Mouse (Mus musculus) kidney, postnatal 0 days (tissue): Measurements from ENCODE around the gene Vti1a. TPM values are rescaled to one million over a fixed set of nuclear protein-coding genes. Genes with fewer than 3 reads are reported as not detected.

Experiments
- ATAC-seq: fragments of 200-750 bp; cut with Nextera tagmentation; replicated peaks from 2 replicates; pipeline ENCODE4 v1.8.0; 2017; ENCODE audit warnings: low read depth, moderate number of reproducible peaks, moderate TSS enrichment, moderate library complexity; ENCODE audit not compliant: low FRiP score
- DNase-seq: peaks from one replicate; pipeline ENCODE4 v3.0.0-alpha.2; 2016; ENCODE audit warnings: low spot score
- H3K27ac ChIP-seq: fragments of 300-500 bp; sonication (generic); 2 replicates; pipeline ENCODE4 v1.5.1; 2014; ENCODE audit warnings: mild to moderate bottlenecking
- H3K27me3 ChIP-seq: fragments of 300-500 bp; sonication (generic); 2 replicates; pipeline ENCODE4 v1.6.1; 2014; ENCODE audit warnings: low read length, mixed read lengths; ENCODE audit not compliant: insufficient read depth
- H3K36me3 ChIP-seq: fragments of 300-500 bp; sonication (generic); 2 replicates; pipeline ENCODE4 v1.6.1; 2014; ENCODE audit warnings: low read length, mixed read lengths; ENCODE audit not compliant: insufficient read depth
- H3K4me1 ChIP-seq: fragments of 300-500 bp; sonication (generic); replicated peaks from 2 replicates; pipeline ENCODE4 v1.6.1; 2014; ENCODE audit warnings: antibody characterized with exemption, low read length, mixed read lengths; ENCODE audit not compliant: insufficient read depth
- H3K4me2 ChIP-seq: fragments of 300-500 bp; sonication (generic); 2 replicates; pipeline ENCODE4 v1.6.1; 2014; ENCODE audit warnings: mild to moderate bottlenecking, low read length, moderate library complexity, mixed read lengths
- H3K4me3 ChIP-seq: fragments of 300-500 bp; sonication (generic); replicated peaks from 2 replicates; pipeline ENCODE4 v1.5.1; 2014; ENCODE audit warnings: low read depth, low read length
- H3K9ac ChIP-seq: fragments of 300-500 bp; sonication (generic); 2 replicates; pipeline ENCODE4 v1.6.1; 2014; ENCODE audit warnings: low read depth, low read length
- H3K9me3 ChIP-seq: fragments of 300-500 bp; sonication (generic); replicated peaks from 2 replicates; pipeline ENCODE4 v1.6.1; 2016; ENCODE audit warnings: low read length, inconsistent platforms, mixed read lengths
- CTCF ChIP-seq: IDR thresholded peaks from 2 replicates; pipeline ENCODE4 v1.5.1; 2016; ENCODE audit warnings: antibody characterized with exemption, low read depth, mild to moderate bottlenecking, moderate library complexity
- WGBS: fragments of 180-500 bp; shearing (Covaris S2); extraction: QIAGEN DNeasy Blood & Tissue Kit; methylation state at CpG from one replicate; pipeline ENCODE4 v1.1.7; 2014; 5-methylcytosine and 5-hydroxymethylcytosine counted together
- polyA plus RNA-seq: library from polyadenylated mRNA; unstranded; fragments of >200 nt; fragmentation: Nextera tagmentation; extraction: Ambion mirVana; gene quantifications from 2 replicates; pipeline ENCODE4 v1.2.1, GENCODE M21; 2015

Vti1a gene
- polyA plus RNA-seq, 1 experiment from 2014 or later, result 22.4 TPM

DNA sequence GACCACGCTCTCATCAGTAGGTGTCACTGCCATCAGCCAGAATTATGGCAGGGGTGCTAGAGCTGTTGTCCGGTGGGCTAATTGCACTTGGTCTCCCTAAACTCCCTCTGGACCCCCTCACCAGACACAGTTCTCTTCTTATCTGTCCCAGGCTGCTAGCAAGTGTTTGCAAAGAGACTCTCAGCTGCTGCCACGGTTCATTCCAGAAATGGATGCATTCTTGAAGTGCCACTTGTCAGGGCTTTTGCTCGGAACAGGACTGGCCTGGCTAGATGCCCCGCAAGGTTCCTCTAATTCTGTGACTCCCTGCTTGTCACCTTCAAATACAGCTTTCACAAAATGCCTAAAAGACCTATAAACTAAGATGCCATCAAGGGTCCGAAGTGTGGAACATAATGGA, 280.7 kb downstream of the Vti1a start:
- Histone ChIP-seq H3K4me2 (no peak overlapping the region), H3K9ac (no peak overlapping the region), H3K27me3 (no peaks in the 10 kb centered on the region), H3K27ac (no peak overlapping the region), H3K36me3 (no peaks in the 10 kb centered on the region), H3K4me1 (peaks cover 16% of the 10 kb centered on the region), H3K4me3 (no peak overlapping the region), H3K9me3 (no peaks in the 10 kb centered on the region)
- ATAC-seq (no peak), DNase-seq (no peak)
- WGBS, result 70% methylated on average over 6 of the region's 6 CpGs
- TF ChIP-seq CTCF, result no peak

DNA sequence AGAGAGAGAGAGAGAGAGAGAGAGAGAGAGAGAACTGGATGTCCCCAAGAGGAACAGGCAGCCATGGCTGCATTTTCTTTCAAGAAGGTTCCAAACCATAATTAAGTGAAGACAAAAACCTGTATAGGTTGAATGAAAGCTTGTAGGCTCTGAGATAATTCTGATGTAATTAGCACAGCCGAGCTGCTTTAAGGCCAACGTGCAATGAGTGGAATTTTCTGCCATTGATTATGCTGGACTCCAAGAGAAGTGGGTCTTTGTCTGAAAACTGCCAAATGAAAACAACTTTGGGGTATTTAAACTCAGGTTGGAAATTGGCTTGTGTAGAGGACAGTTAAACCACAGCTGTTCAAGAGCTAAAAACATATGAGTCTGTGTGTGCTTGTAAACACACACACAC, 281.2 kb downstream of the Vti1a start:
- no peak for ATAC-seq
- Histone ChIP-seq H3K9me3 (no peaks in the 10 kb centered on the region), H3K27me3 (no peaks in the 10 kb centered on the region), H3K4me3 (no peak overlapping the region), H3K36me3 (no peaks in the 10 kb centered on the region), H3K27ac (no peak overlapping the region), H3K4me1 (peaks cover 16% of the 10 kb centered on the region), H3K4me2 (no peak overlapping the region), H3K9ac (no peak overlapping the region)
- WGBS, result 67% methylated on average over 2 of the region's 2 CpGs
- no peak for DNase-seq
- TF ChIP-seq CTCF, result no peak

DNA sequence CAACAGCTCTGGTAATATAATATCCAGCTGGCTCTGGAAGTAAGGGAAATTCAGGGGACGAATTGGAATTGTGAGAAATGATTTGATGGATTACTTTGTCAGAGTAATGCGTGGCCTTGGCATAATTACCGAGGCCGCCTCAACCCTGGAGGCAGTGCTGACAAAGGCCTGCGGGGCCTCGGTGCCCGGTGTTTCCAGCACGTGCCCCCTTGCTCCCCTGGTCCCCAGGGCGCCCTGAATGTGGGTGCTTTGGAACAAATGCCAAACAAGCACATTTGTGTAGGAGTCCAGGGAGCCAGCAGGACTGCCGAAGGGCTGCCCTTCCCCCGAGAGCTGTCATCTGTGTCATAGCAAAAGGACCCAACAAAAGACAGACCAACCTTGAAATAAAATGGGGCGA, 281.9 kb downstream of the Vti1a start:
- no peaks in the 10 kb centered on the region for H3K27me3 ChIP-seq
- WGBS, result 38% methylated on average over 12 of the region's 12 CpGs
- H3K9ac ChIP-seq, result no peak overlapping the region
- peaks cover 16% of the 10 kb centered on the region for H3K4me1 ChIP-seq
- ATAC-seq (no peak), DNase-seq (no peak)
- no peak for TF ChIP-seq CTCF
- H3K4me2 ChIP-seq, result no peak overlapping the region
- H3K27ac ChIP-seq, result no peak overlapping the region
- H3K4me3 ChIP-seq, result no peak overlapping the region
- no peaks in the 10 kb centered on the region for H3K9me3 ChIP-seq
- no peaks in the 10 kb centered on the region for H3K36me3 ChIP-seq

DNA sequence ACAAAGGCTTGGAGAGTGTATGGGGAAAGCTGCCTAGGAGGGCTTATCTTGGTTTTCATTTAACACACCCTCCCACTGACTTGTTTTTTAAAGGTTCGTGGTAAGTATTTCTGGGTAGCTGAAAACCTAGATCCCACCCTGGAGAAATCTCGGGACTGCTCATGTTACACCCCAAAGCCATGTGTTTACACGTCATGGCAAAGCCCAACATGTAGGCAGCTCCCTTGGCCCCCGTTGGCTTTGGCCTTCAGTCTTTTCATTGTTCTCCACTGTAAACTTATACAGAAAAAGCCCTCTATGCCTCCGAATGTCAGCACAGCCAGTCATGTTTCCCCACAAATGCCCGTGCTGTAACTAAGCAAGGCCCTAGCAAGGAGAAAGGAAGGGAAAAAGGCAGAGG, 283.0 kb downstream of the Vti1a start:
- ATAC-seq, result no peak
- no peaks in the 10 kb centered on the region for H3K27me3 ChIP-seq
- peaks cover 8% of the 10 kb centered on the region for H3K4me1 ChIP-seq
- no peak for TF ChIP-seq CTCF
- no peak overlapping the region for H3K9ac ChIP-seq
- no peak overlapping the region for H3K4me3 ChIP-seq
- H3K36me3 ChIP-seq, result no peaks in the 10 kb centered on the region
- 53% methylated on average over 6 of the region's 6 CpGs for WGBS
- H3K4me2 ChIP-seq, result no peak overlapping the region
- H3K27ac ChIP-seq, result no peak overlapping the region
- H3K9me3 ChIP-seq, result no peaks in the 10 kb centered on the region
- DNase-seq, result no peak

DNA sequence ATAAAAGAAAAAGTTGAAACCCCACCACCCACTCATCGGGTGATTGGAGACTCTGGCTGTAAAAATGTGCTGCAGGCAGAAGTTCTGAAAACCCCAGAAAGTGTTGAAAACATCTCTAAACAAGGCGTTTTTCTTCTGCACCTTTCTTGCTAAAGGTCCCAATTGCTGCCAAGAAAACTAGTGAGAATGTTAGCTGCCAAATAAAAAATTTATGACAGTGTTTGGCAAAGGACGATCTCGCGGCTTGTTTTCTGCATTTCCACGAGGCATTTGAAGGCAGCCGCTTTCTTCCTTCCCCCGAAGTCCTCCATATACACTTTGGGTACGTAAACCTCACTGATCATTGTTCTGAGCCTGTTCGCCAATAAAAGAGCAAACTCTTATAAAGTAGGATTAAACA, 291.6 kb downstream of the Vti1a start:
- DNase-seq (no peak), ATAC-seq (no peak)
- Histone ChIP-seq H3K9me3 (no peaks in the 10 kb centered on the region), H3K4me3 (no peak overlapping the region), H3K27me3 (no peaks in the 10 kb centered on the region), H3K4me2 (no peak overlapping the region), H3K27ac (no peak overlapping the region), H3K36me3 (no peaks in the 10 kb centered on the region), H3K4me1 (no peaks in the 10 kb centered on the region; the same call in 1 of the 2 replicates), H3K9ac (no peak overlapping the region)
- TF ChIP-seq CTCF, result no peak
- WGBS, result 60% methylated on average over 10 of the region's 10 CpGs

DNA sequence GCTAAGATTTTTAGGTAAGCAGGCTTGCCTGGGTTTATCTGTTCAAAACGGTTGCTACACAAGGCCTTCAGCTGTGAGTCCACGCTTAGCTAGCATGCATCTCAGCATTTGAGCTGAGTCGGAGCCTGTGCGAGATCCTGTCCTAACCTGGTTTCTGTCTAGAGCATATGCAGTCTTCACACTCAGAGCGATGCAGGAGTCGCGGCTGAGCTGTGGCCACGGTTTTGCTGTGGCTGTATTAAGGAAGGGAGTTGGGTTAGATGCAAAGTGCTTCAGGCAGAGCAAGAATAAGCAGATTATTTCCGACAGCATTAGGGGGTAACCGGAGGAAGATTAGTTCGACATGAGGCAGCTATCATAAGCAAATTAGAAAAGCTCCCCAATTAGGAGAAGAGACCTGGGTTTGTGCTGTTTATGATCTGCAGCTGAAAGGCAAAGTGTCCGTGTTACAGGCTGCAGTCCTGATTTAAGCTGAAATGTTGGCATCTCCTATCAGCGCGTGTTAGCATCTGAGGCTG, 292.8 kb downstream of the Vti1a start:
- TF ChIP-seq CTCF, result no peak
- no peak overlapping the region for H3K27ac ChIP-seq
- H3K4me1 ChIP-seq, result no peaks in the 10 kb centered on the region; the same call in 1 of the 2 replicates
- no peak overlapping the region for H3K4me2 ChIP-seq
- no peaks in the 10 kb centered on the region for H3K9me3 ChIP-seq
- no peak overlapping the region for H3K9ac ChIP-seq
- H3K4me3 ChIP-seq, result no peak overlapping the region
- ATAC-seq (no peak), DNase-seq (no peak)
- no peaks in the 10 kb centered on the region for H3K36me3 ChIP-seq
- no peaks in the 10 kb centered on the region for H3K27me3 ChIP-seq
- 89% methylated on average over 14 of the region's 14 CpGs for WGBS

DNA sequence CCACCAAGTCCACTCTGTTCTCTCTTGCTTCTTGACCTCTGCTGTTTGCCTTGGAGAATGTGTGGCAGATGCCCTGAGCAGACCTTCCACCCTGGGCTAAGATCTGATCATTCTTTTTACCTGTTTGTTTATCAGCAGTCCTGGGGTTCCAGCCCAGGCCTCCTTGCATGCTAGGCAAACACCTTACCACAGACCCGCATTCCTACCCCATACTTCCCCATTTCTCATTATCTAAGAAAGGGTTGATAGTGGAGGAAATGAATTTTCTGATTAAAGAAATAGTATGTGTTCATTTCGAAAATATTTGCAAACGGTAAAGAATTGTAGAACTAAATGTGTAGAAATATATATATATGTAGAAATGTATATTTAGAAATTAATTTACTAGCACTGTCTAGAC, 293.7 kb downstream of the Vti1a start:
- no peak for ATAC-seq
- 89% methylated on average over 3 of the region's 3 CpGs for WGBS
- Histone ChIP-seq H3K9ac (no peak overlapping the region), H3K4me3 (no peak overlapping the region), H3K9me3 (no peaks in the 10 kb centered on the region), H3K27ac (no peak overlapping the region), H3K36me3 (no peaks in the 10 kb centered on the region), H3K27me3 (no peaks in the 10 kb centered on the region), H3K4me2 (no peak overlapping the region), H3K4me1 (no peaks in the 10 kb centered on the region; the same call in 1 of the 2 replicates)
- no peak for DNase-seq
- TF ChIP-seq CTCF, result no peak
